Mouse (Mus musculus): Measurements from ENCODE around the gene Dgkq. TPM values are rescaled to one million over a fixed set of nuclear protein-coding genes. Genes with fewer than 3 reads are reported as not detected.

Gene Dgkq
- 25.2 and 33.9 TPM in 2 replicates for polyA plus RNA-seq (2015; fragmentation: Nextera tagmentation; extraction: Ambion mirVana)

- WGBS: 4% methylated on average over 43 of the region's 43 CpGs
- Histone ChIP-seq H3K4me2 (peak within 1 kb of the TSS; percentile 71), H3K27me3 (replicated peaks) (no peaks in the 10 kb centered on the region), H3K4me1 (peaks cover 25% of the 10 kb centered on the region), H3K36me3 (peaks cover 21% of the 10 kb centered on the region; the same call in 1 of the 2 replicates), H3K9ac (replicated peaks) (peak within 1 kb of the TSS; percentile 53), H3K27ac (replicated peaks) (peak within 1 kb of the TSS; percentile 87), H3K4me3 (replicated peaks) (peak within 1 kb of the TSS; percentile 53), H3K9me3 (replicated peaks) (no peaks in the 10 kb centered on the region)
- peak; percentile 83 for ATAC-seq (ENCODE audit: low FRiP score)
Observed at GRCm38 (mm10) chr5:108668977-108669936, at the start of gene Dgkq. Gene Dgkq (minus strand): TSS chr5:108669672.

- no peak for ATAC-seq (ENCODE audit: low FRiP score)
- Histone ChIP-seq H3K9ac (replicated peaks) (no peak overlapping the region), H3K9me3 (replicated peaks) (no peaks in the 10 kb centered on the region), H3K4me2 (no peak overlapping the region), H3K4me3 (replicated peaks) (no peak overlapping the region), H3K36me3 (no peaks in the 10 kb centered on the region), H3K4me1 (0 out of 2 replicates have a peak, but pooled peaks cover 3% of the 10 kb centered on the region), H3K27ac (replicated peaks) (peak overlapping the region; percentile 54; the same call in 1 of the 2 replicates), H3K27me3 (replicated peaks) (no peaks in the 10 kb centered on the region)
- 26% methylated on average over 4 of the region's 4 CpGs for WGBS
Observed at GRCm38 (mm10) chr5:108718051-108718450, 48.6 kb upstream of the Dgkq start.

- Histone ChIP-seq H3K27me3 (replicated peaks) (no peaks in the 10 kb centered on the region), H3K4me1 (0 out of 2 replicates have a peak, but pooled peaks cover 3% of the 10 kb centered on the region), H3K27ac (replicated peaks) (no peak overlapping the region), H3K9me3 (replicated peaks) (no peaks in the 10 kb centered on the region), H3K36me3 (no peaks in the 10 kb centered on the region), H3K9ac (replicated peaks) (no peak overlapping the region), H3K4me2 (no peak overlapping the region), H3K4me3 (replicated peaks) (no peak overlapping the region)
- WGBS: 92% methylated on average over 1 of the region's 1 CpGs
- no peak for ATAC-seq (ENCODE audit: low FRiP score)
Observed at GRCm38 (mm10) chr5:108715974-108716373, 46.5 kb upstream of the Dgkq start.

- Histone ChIP-seq H3K27me3 (replicated peaks) (no peaks in the 10 kb centered on the region), H3K9ac (replicated peaks) (no peak overlapping the region), H3K4me3 (replicated peaks) (no peak overlapping the region), H3K4me2 (no peak overlapping the region), H3K9me3 (replicated peaks) (no peaks in the 10 kb centered on the region), H3K4me1 (0 out of 2 replicates have a peak, but pooled peaks cover 3% of the 10 kb centered on the region), H3K27ac (replicated peaks) (peak overlapping the region; percentile 63), H3K36me3 (no peaks in the 10 kb centered on the region)
- ATAC-seq (ENCODE audit: low FRiP score): peak; percentile 79
- WGBS: 63% methylated on average over 6 of the region's 6 CpGs
Observed at GRCm38 (mm10) chr5:108714149-108714548, 44.7 kb upstream of the Dgkq start.

GRCm38 (mm10) chr5:108713691-108714090 is 44.2 kb upstream of the Dgkq start:
- no peaks in the 10 kb centered on the region for H3K27me3 ChIP-seq (replicated peaks)
- peak overlapping the region; percentile 63 for H3K27ac ChIP-seq (replicated peaks)
- no peaks in the 10 kb centered on the region for H3K36me3 ChIP-seq
- peak; percentile 37 for ATAC-seq (ENCODE audit: low FRiP score)
- no peak overlapping the region for H3K4me3 ChIP-seq (replicated peaks)
- H3K4me2 ChIP-seq: no peak overlapping the region
- H3K9ac ChIP-seq (replicated peaks): no peak overlapping the region
- H3K4me1 ChIP-seq: 0 out of 2 replicates have a peak, but pooled peaks cover 3% of the 10 kb centered on the region
- H3K9me3 ChIP-seq (replicated peaks): no peaks in the 10 kb centered on the region

- 0 out of 2 replicates have a peak, but pooled peaks cover 3% of the 10 kb centered on the region for H3K4me1 ChIP-seq
- H3K27ac ChIP-seq (replicated peaks): no peak overlapping the region
- no peaks in the 10 kb centered on the region for H3K27me3 ChIP-seq (replicated peaks)
- no peak overlapping the region for H3K4me2 ChIP-seq
- H3K9ac ChIP-seq (replicated peaks): no peak overlapping the region
- H3K36me3 ChIP-seq: no peaks in the 10 kb centered on the region
- H3K4me3 ChIP-seq (replicated peaks): no peak overlapping the region
- ATAC-seq (ENCODE audit: low FRiP score): no peak
- no peaks in the 10 kb centered on the region for H3K9me3 ChIP-seq (replicated peaks)
- 86% methylated on average over 2 of the region's 2 CpGs for WGBS
Observed at GRCm38 (mm10) chr5:108713096-108713495, 43.6 kb upstream of the Dgkq start.

GRCm38 (mm10) chr5:108711968-108712367 is 42.5 kb upstream of the Dgkq start:
- no peak overlapping the region for H3K27ac ChIP-seq (replicated peaks)
- no peaks in the 10 kb centered on the region for H3K36me3 ChIP-seq
- H3K4me1 ChIP-seq: 0 out of 2 replicates have a peak, but pooled peaks cover 3% of the 10 kb centered on the region
- 86% methylated on average over 6 of the region's 6 CpGs for WGBS
- H3K27me3 ChIP-seq (replicated peaks): no peaks in the 10 kb centered on the region
- no peak overlapping the region for H3K4me3 ChIP-seq (replicated peaks)
- no peak overlapping the region for H3K9ac ChIP-seq (replicated peaks)
- H3K9me3 ChIP-seq (replicated peaks): no peaks in the 10 kb centered on the region
- no peak overlapping the region for H3K4me2 ChIP-seq
- ATAC-seq (ENCODE audit: low FRiP score): no peak

- H3K4me2 ChIP-seq: no peak overlapping the region
- no peaks in the 10 kb centered on the region for H3K9me3 ChIP-seq (replicated peaks)
- 0 out of 2 replicates have a peak, but pooled peaks cover 3% of the 10 kb centered on the region for H3K4me1 ChIP-seq
- no peak overlapping the region for H3K4me3 ChIP-seq (replicated peaks)
- no peak overlapping the region for H3K27ac ChIP-seq (replicated peaks)
- no peak for ATAC-seq (ENCODE audit: low FRiP score)
- WGBS: 61% methylated on average over 6 of the region's 6 CpGs
- H3K27me3 ChIP-seq (replicated peaks): no peaks in the 10 kb centered on the region
- H3K36me3 ChIP-seq: no peaks in the 10 kb centered on the region
- no peak overlapping the region for H3K9ac ChIP-seq (replicated peaks)
Observed at GRCm38 (mm10) chr5:108708981-108709731, 39.7 kb upstream of the Dgkq start.

- H3K9me3 ChIP-seq (replicated peaks): no peaks in the 10 kb centered on the region
- H3K9ac ChIP-seq (replicated peaks): no peak overlapping the region
- no peak overlapping the region for H3K4me2 ChIP-seq
- no peaks in the 10 kb centered on the region for H3K27me3 ChIP-seq (replicated peaks)
- WGBS: 90% methylated on average over 1 of the region's 1 CpGs
- no peak overlapping the region for H3K27ac ChIP-seq (replicated peaks)
- no peaks in the 10 kb centered on the region for H3K36me3 ChIP-seq
- no peaks in the 10 kb centered on the region for H3K4me1 ChIP-seq
- no peak for ATAC-seq (ENCODE audit: low FRiP score)
- no peak overlapping the region for H3K4me3 ChIP-seq (replicated peaks)
Observed at GRCm38 (mm10) chr5:108708419-108708818, 38.9 kb upstream of the Dgkq start.

GRCm38 (mm10) chr5:108707758-108708157 is 38.3 kb upstream of the Dgkq start:
- Histone ChIP-seq H3K4me2 (no peak overlapping the region), H3K9ac (replicated peaks) (no peak overlapping the region), H3K4me3 (replicated peaks) (no peak overlapping the region), H3K27ac (replicated peaks) (no peak overlapping the region), H3K36me3 (no peaks in the 10 kb centered on the region), H3K27me3 (replicated peaks) (no peaks in the 10 kb centered on the region), H3K9me3 (replicated peaks) (no peaks in the 10 kb centered on the region), H3K4me1 (no peaks in the 10 kb centered on the region)
- WGBS: 85% methylated on average over 2 of the region's 2 CpGs
- ATAC-seq (ENCODE audit: low FRiP score): no peak

GRCm38 (mm10) chr5:108703754-108704626 is 34.5 kb upstream of the Dgkq start:
- Histone ChIP-seq H3K4me2 (no peak overlapping the region), H3K36me3 (no peaks in the 10 kb centered on the region), H3K27me3 (replicated peaks) (no peaks in the 10 kb centered on the region), H3K4me1 (no peaks in the 10 kb centered on the region), H3K27ac (replicated peaks) (no peak overlapping the region), H3K4me3 (replicated peaks) (no peak overlapping the region), H3K9me3 (replicated peaks) (no peaks in the 10 kb centered on the region), H3K9ac (replicated peaks) (no peak overlapping the region)
- ATAC-seq (ENCODE audit: low FRiP score): no peak
- WGBS: 80% methylated on average over 12 of the region's 12 CpGs

Data from neural tube, embryonic 15.5 days (tissue).